Mouse (Mus musculus) testis, adult 2 months (tissue): ENCODE measurements around the gene Ifna14. TPM values are rescaled to one million over a fixed set of nuclear protein-coding genes. Genes with fewer than 3 reads are reported as not detected.
A peak's percentile ranks its signal among the peaks of the same experiment; 100 is the strongest.
"Not testable (repeated sequence)": the region's sequence is repeated elsewhere in the genome, so short reads cannot be mapped to it uniquely, and the experiment has no call there.

ENCODE experiments used
- H3K27ac ChIP-seq: fragments of 200-500 bp; 2 replicates; pipeline ENCODE4 v1.5.1; 2012; ENCODE audit warnings: low read depth, low read length; ENCODE audit not compliant: control insufficient read depth, insufficient read depth
- H3K27me3 ChIP-seq: fragments of 200-500 bp; 2 replicates; pipeline ENCODE4 v1.6.1; 2012; ENCODE audit warnings: mild to moderate bottlenecking, low read length, moderate library complexity; ENCODE audit not compliant: control insufficient read depth, insufficient read depth
- H3K36me3 ChIP-seq: fragments of 200-500 bp; 2 replicates; pipeline ENCODE4 v1.6.1; 2012; ENCODE audit warnings: mild to moderate bottlenecking, low read length; ENCODE audit not compliant: control insufficient read depth, insufficient read depth
- H3K4me1 ChIP-seq: fragments of 200-500 bp; 2 replicates; pipeline ENCODE4 v1.6.1; 2012; ENCODE audit warnings: low read length; ENCODE audit not compliant: control insufficient read depth, insufficient read depth
- H3K4me3 ChIP-seq: fragments of 200-500 bp; 2 replicates; pipeline ENCODE4 v1.5.1; 2012; ENCODE audit warnings: low read depth, mild to moderate bottlenecking, low read length, moderate library complexity, mixed read lengths; ENCODE audit not compliant: control insufficient read depth
- CTCF ChIP-seq: fragments of 200-500 bp; IDR thresholded peaks from 2 replicates; pipeline ENCODE4 v1.5.1; 2012; ENCODE audit warnings: low read depth, mild to moderate bottlenecking, inconsistent platforms, low read length, moderate library complexity; ENCODE audit not compliant: control insufficient read depth, insufficient read depth, insufficient replicate concordance
- POLR2A ChIP-seq: fragments of 200-500 bp; IDR thresholded peaks from 2 replicates; pipeline ENCODE4 v1.6.1; 2012; ENCODE audit warnings: low read depth, mild to moderate bottlenecking, inconsistent platforms, low read length, moderate library complexity; ENCODE audit not compliant: control insufficient read depth
- polyA plus RNA-seq: library from polyadenylated mRNA; depleted of rRNA; stranded (reverse); fragments of >200 nt; gene quantifications from 2 replicates; pipeline ENCODE4 v1.2.3, GENCODE M21; 2012; rRNA removed

Ifna14 gene
- polyA plus RNA-seq, result not detected in 2 replicates

DNA sequence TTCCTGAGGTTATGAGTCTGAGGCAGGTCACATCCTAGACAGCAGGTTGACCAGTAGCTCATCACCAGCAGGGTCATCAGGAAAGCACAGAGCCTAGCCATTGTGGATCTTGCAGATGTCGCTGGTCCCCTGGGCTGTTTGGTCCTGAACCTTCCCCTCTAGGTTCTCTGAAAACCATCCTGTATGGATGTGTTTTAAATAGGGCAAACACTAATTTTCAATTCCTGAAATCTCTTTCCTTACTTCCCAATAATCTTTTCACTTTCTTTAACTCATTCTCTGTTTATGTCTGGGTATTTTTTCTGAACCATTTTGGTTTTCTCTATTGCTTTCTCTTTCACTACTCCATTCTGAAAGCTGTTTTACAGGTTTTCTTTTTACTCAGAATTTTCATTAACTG, at the start of gene Ifna14:
Gene Ifna14, minus strand, starts transcription at position 101 of the 400 bp plus-strand sequence.
- no peak for TF ChIP-seq CTCF
- TF ChIP-seq POLR2A, result no peak
- Histone ChIP-seq H3K4me1 (no peaks in the 10 kb centered on the region), H3K36me3 (no peaks in the 10 kb centered on the region)

DNA sequence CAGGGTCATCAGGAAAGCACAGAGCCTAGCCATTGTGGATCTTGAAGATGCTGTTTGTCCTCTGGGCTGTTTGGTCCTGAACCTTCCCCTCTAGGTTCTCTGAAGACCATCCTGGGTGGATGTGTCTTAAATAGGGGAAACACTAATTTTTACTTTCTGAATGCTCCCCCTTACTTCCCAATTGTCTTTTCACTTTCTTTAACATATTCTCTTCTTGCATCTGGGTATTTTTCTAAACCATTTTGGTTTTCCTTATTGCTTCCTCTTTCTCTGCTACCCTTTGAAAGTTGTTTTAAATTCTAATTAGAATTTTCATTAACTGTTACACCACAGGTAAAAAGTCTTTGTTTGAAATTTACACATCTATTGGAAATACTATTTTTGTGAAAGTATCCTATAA, 31.7 kb upstream of the Ifna14 start, which contains the start of gene Ifna12:
Gene Ifna12, minus strand, starts transcription at position 101 of the 400 bp plus-strand sequence.
- H3K36me3 ChIP-seq, result no peaks in the 10 kb centered on the region
- TF ChIP-seq POLR2A (no peak), CTCF (no peak)
- H3K27me3 ChIP-seq, result no peaks in the 10 kb centered on the region
- no peak within 1 kb of the TSS for H3K4me3 ChIP-seq
- no peak within 1 kb of the TSS for H3K27ac ChIP-seq
- H3K4me1 ChIP-seq, result no peaks in the 10 kb centered on the region

More for the DNA sequence above, at the start of gene Ifna14:
- no peaks in the 10 kb centered on the region for H3K27me3 ChIP-seq
- no peak within 1 kb of the TSS for H3K4me3 ChIP-seq
- no peak within 1 kb of the TSS for H3K27ac ChIP-seq

DNA sequence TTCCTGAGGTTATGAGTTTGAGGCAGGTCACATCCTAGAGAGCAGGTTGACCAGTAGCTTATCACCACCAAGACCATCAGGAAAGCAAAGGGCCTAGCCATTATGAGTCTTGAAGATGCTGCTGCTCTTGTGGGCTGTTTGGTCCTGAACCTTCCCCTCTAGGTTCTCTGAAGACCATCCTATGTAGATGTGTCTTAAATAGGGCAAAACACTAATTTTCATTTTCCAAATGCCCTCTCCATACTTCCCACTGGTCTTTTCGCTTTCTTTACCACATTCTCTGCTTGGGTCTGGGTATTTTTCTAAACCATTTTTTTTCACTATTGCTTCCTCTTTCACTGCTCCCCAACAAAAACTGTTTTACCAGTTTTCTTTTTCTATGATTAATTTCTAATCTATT, 20.7 kb upstream of the Ifna14 start, which contains the start of gene Ifna9:
Gene Ifna9, minus strand, starts transcription at position 101 of the 400 bp plus-strand sequence.
- Histone ChIP-seq H3K27ac (no peak within 1 kb of the TSS), H3K4me1 (no peaks in the 10 kb centered on the region), H3K36me3 (no peaks in the 10 kb centered on the region), H3K27me3 (no peaks in the 10 kb centered on the region), H3K4me3 (no peak within 1 kb of the TSS)
- TF ChIP-seq CTCF (no peak), POLR2A (no peak)

DNA sequence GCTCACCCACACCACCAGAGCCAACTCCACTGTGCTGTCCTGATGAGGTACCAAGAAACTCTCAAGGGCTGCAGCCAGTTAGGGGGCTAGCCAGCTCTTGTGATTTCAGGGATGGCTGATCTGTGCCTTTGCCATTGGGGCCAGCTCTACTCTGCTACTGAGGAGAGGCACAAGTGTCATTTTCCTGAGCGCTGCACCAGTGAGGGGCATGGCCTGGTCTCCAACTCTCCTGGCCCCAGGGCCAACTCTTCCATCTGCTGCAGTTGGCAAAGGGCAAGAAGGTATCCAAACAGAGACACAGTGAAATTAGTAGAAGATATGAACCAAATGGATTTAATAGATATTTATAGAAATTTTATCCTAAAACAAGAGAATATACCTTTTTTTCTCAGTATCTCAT, 9.8 kb downstream of the Ifna14 start:
- no peaks in the 10 kb centered on the region for H3K36me3 ChIP-seq
- H3K4me1 ChIP-seq, result no peaks in the 10 kb centered on the region
- TF ChIP-seq CTCF, result no peak
- no peak for TF ChIP-seq POLR2A
- no peak overlapping the region for H3K4me3 ChIP-seq
- no peak overlapping the region for H3K27ac ChIP-seq
- no peaks in the 10 kb centered on the region for H3K27me3 ChIP-seq

DNA sequence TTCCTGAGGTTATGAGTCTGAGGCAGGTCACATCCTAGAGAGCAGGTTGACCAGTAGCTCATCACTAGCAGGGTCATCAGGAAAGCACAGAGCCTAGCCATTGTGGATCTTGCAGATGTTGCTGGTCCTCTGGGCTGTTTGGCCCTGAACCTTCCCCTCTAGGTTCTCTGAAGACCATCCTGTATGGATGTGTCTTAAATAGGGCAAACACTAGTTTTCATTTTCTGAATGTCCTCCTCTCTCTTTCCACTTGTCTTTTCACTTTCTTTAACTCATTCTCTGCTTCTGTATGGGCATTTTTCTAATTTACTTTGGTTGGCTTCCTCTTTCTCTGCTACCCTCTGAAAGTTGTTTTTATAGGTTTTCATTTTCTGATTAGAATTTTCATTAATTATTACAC, 13.5 kb downstream of the Ifna14 start, which contains the start of gene Ifna15:
Gene Ifna15, minus strand, starts transcription at position 101 of the 400 bp plus-strand sequence.
- not testable (repeated sequence) for H3K27ac ChIP-seq, H3K36me3 ChIP-seq, H3K4me3 ChIP-seq, H3K4me1 ChIP-seq, H3K27me3 ChIP-seq

DNA sequence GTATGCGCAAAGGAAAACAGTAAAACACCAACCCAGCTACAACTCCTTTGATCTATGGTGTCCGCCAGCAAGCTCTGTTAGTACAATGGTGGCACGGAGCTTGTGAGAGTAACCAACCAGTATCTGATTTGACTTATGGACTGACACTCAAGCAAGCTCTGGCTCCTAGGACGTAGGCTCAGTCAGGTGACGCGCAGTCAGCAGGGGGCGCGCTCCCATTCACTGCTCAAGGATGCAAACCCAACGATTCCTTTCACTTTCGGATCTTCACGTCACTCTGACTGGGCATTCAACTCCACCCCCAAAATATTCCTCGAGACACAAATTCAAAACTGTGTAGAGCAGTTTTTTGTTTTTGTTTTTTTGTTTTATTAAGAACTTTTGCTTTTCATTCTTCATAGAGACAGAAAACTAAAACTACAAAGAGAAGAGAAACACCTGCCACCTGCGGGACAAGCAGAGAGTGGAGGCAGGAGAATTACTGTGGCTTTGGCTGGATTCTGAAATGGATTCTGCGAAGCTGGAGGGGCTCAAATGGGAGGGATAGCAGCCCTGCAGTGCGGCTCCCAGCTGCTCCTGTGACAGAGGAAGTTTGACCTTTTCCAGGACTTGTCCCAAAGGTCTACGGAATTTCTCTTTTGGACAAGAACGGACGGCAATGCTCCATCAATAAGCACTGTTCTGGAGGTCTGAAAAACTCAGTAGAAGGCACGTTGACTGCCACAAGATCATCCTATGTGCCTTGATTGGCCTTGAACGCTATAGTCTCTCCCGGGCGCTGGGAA, 21.2 kb downstream of the Ifna14 start:
- Histone ChIP-seq H3K36me3 (no peaks in the 10 kb centered on the region), H3K4me3 (no peak overlapping the region; the same call in 1 of the 2 replicates), H3K4me1 (no peaks in the 10 kb centered on the region), H3K27ac (no peak overlapping the region), H3K27me3 (no peaks in the 10 kb centered on the region)
- TF ChIP-seq POLR2A, result no peak
- TF ChIP-seq CTCF, result peak; percentile 79; the same call in 1 of the 2 replicates

DNA sequence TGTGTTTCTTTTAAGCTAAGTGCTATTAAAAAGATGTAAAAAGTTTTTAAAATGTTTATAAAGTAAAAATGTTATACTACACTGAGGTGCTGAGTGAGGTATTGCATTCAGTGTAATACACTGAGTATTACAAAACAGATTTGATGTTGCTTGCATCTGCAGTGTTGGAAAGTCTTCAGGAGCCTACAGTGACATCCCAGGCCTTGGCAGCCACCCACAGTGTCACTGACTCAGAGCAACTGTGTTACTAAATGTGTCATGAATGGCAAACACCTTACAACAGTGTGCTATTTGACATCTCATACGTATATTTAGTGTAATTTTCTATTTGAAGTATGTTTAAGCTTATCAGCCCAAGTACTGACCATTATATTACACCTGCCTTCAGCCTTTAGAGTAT, 23.6 kb downstream of the Ifna14 start:
- H3K27me3 ChIP-seq, result no peaks in the 10 kb centered on the region
- TF ChIP-seq POLR2A (no peak), CTCF (no peak)

More for the DNA sequence above, 23.6 kb downstream of the Ifna14 start:
- Histone ChIP-seq H3K27ac (no peak overlapping the region), H3K4me3 (no peak overlapping the region), H3K4me1 (no peaks in the 10 kb centered on the region), H3K36me3 (no peaks in the 10 kb centered on the region)
